10 mouse cellular contexts compared by ENCODE assay signal in the genomic region with DNA sequence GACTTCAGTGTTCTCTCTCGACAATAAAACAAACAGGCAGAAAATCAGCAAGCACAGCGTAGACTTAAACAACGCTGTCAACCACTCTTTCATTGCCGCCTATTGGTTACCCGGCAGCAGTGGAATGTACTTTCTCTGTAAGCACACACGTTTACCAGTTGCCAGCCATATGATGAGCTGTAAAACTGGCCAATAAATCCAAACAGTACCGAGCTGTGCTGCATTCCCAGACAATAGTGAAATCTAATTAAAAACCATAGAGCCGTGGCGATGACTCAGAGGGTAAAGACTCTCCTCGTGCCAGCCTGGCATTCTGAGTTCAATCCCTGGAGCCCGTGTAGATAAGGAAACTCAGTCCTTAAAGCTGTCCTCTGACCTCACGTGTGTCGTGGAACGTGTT. TPM values are rescaled to one million over a fixed set of nuclear protein-coding genes. Genes with fewer than 3 reads are reported as not detected.
A peak's percentile ranks its signal among the peaks of the same experiment; 100 is the strongest.
DNase-seq lines count a peak whose midpoint lies in the region; ATAC-seq and TF ChIP-seq lines count a peak whose summit lies in the region.
"Had no signal": no experiment of that assay in that cellular context is flagged by ENCODE, and none has a peak within 500 bp of the region (broad histone marks: within the 10 kb centered on the region; RNA-seq: fewer than 3 reads in every experiment).

No protein-coding gene starts in this region.

- intact Hi-C loops in left cerebral cortex, postnatal 10 days (cut with DNase I): no loop called here

- CTCF ChIA-PET in Patski (lab: Charles Lee): interaction anchor here (0.9 to 1.0 kb wide), 2 partner anchors 10 to 13 kb away, joined by 3 to 4 read pairs; no protein-coding TSS in a partner anchor

- no peak for DNase-seq in kidney, postnatal 14 days
- DNase-seq in Patski (ENCODE audit: low read depth, low spot score): peak; percentile 84
- DNase-seq in forebrain, postnatal 0 days: no peak
- peak; percentile 24 for DNase-seq in mesoderm, embryonic 11.5 days (ENCODE audit: low read depth, low spot score)
- no peak for DNase-seq in gastrocnemius, adult 8-10 months (ENCODE audit: low spot score in 2 of 2)
- DNase-seq in left cerebral cortex, postnatal 10 days (ENCODE audit: extremely low spot score in 1 of 2, low spot score in 2 of 2): no peak
- DNase-seq: lung, postnatal 14 days had no signal

- no peaks in the 10 kb centered on the region for H3K36me3 ChIP-seq in kidney, embryonic 16.5 days (ENCODE audit: insufficient read depth, low read length)
- H3K36me3 ChIP-seq in forebrain, postnatal 0 days (ENCODE audit: insufficient read depth): peaks cover 8% of the 10 kb centered on the region

- H3K27ac ChIP-seq in kidney, embryonic 16.5 days (ENCODE audit: low read length): no peak overlapping the region
- H3K27ac ChIP-seq in forebrain, postnatal 0 days (ENCODE audit: low read depth, low read length): no peak overlapping the region

- H3K4me1 ChIP-seq in kidney, embryonic 16.5 days (ENCODE audit: insufficient read depth, low read length): peaks cover 42% of the 10 kb centered on the region
- no peaks in the 10 kb centered on the region for H3K4me1 ChIP-seq in forebrain, postnatal 0 days (ENCODE audit: insufficient read depth)

- 28% methylated on average over 14 of the region's 14 CpGs for WGBS in kidney, embryonic 16.5 days
- 32% methylated on average over 14 of the region's 14 CpGs for WGBS in forebrain, postnatal 0 days

- peak; percentile 30; the same call in 1 of the 2 replicates for ATAC-seq in kidney, embryonic 16.5 days (ENCODE audit: low FRiP score, low TSS enrichment)
- ATAC-seq in Patski: peak; percentile 89
- ATAC-seq in forebrain, postnatal 0 days: peak; percentile 64
- ATAC-seq: inflammation-experienced regulatory T-cells, adult 6 months had no signal

- no peaks in the 10 kb centered on the region for H3K27me3 ChIP-seq in kidney, embryonic 16.5 days (ENCODE audit: insufficient read depth, low read length)
- H3K27me3 ChIP-seq in Patski: no peaks in the 10 kb centered on the region
- no peaks in the 10 kb centered on the region for H3K27me3 ChIP-seq in forebrain, postnatal 0 days (ENCODE audit: insufficient read depth, low read length)

- H3K4me3 ChIP-seq in kidney, embryonic 16.5 days (ENCODE audit: low read length): no peak overlapping the region
- H3K4me3 ChIP-seq in forebrain, postnatal 0 days (ENCODE audit: low read depth, low read length): no peak overlapping the region

- TF ChIP-seq CTCF in Patski (IDR thresholded peaks at IDR 0.05): no peak
- no peak for TF ChIP-seq CTCF in forebrain, postnatal 0 days (IDR thresholded peaks at IDR 0.05; ENCODE audit: low read depth)

- H3K9ac ChIP-seq in kidney, embryonic 16.5 days (replicated peaks; ENCODE audit: low read length): no peak overlapping the region
- H3K9ac ChIP-seq in forebrain, postnatal 0 days: no peak overlapping the region

- H3K4me2 ChIP-seq in kidney, embryonic 16.5 days (replicated peaks; ENCODE audit: low read depth, low read length): 0 out of 2 replicates have a peak overlapping the region, but pooled peaks have one; percentile 4
- no peak overlapping the region for H3K4me2 ChIP-seq in forebrain, postnatal 0 days (ENCODE audit: low read depth)

- in situ Hi-C loops in Patski (cut with MboI; ENCODE audit: low pct_unique_long_range_greater_than_20kb): no loop called here

- H3K9me3 ChIP-seq in kidney, embryonic 16.5 days (ENCODE audit: low read length): peaks cover 5% of the 10 kb centered on the region; the same call in 1 of the 2 replicates
- H3K9me3 ChIP-seq in forebrain, postnatal 0 days (ENCODE audit: low read length): 0 out of 2 replicates have a peak, but pooled peaks cover 7% of the 10 kb centered on the region

- POLR2A ChIA-PET in Patski (lab: Charles Lee): interaction anchor here (0.5 to 0.7 kb wide), 5 partner anchors 10 to 76 kb away, joined by 3 to 5 read pairs (median 3); no protein-coding TSS in a partner anchor

RNA-seq across cellular contexts. Expression of gene Lrrc75b, which starts 11.6 kb away (rescaled TPM):
- 3.3 and 3.8 TPM in 2 replicates for polyA plus RNA-seq in kidney, embryonic 16.5 days (2015; fragmentation: Nextera tagmentation; extraction: Ambion mirVana)
- polyA plus RNA-seq in Patski (2021): 2.0 TPM
- total RNA-seq in forebrain, postnatal 0 days (2014; rRNA removed): 20.0 and 24.2 TPM in 2 replicates
- polyA plus RNA-seq in forebrain, postnatal 0 days (2015; fragmentation: Nextera tagmentation; extraction: Ambion mirVana): 17.9 and 23.2 TPM in 2 replicates
- total RNA-seq in gastrocnemius, adult 8-10 months (2022): under 1 TPM in 1 of 4 experiments, not detected in 3; 0.07 TPM
- 10 to 100 TPM; 21.3 to 27.5 TPM for total RNA-seq in left cerebral cortex, postnatal 10 days (2021)
- total RNA-seq: common myeloid progenitor, adult 5-6 weeks had no signal

RNA-seq across cellular contexts. Expression of gene Ggt1, which starts 12.9 kb away (rescaled TPM):
- polyA plus RNA-seq in kidney, embryonic 16.5 days (2015; fragmentation: Nextera tagmentation; extraction: Ambion mirVana): 244 and 292 TPM in 2 replicates
- polyA plus RNA-seq in Patski (2021): 2.1 TPM
- total RNA-seq in forebrain, postnatal 0 days (2014; rRNA removed): 1.0 and 3.8 TPM in 2 replicates
- polyA plus RNA-seq in forebrain, postnatal 0 days (2015; fragmentation: Nextera tagmentation; extraction: Ambion mirVana): 0.86 and 2.3 TPM in 2 replicates
- not detected for total RNA-seq in gastrocnemius, adult 8-10 months (2022)
- 1 to 10 TPM; 1.5 to 4.1 TPM for total RNA-seq in left cerebral cortex, postnatal 10 days (2021)

RNA-seq across cellular contexts. Expression of gene Gucd1, which starts 30.7 kb away (rescaled TPM):
- polyA plus RNA-seq in kidney, embryonic 16.5 days (2015; fragmentation: Nextera tagmentation; extraction: Ambion mirVana): 53.4 and 54.0 TPM in 2 replicates
- 19.7 TPM for polyA plus RNA-seq in Patski (2021)
- 36.2 and 44.9 TPM in 2 replicates for total RNA-seq in forebrain, postnatal 0 days (2014; rRNA removed)
- polyA plus RNA-seq in forebrain, postnatal 0 days (2015; fragmentation: Nextera tagmentation; extraction: Ambion mirVana): 12.2 and 16.0 TPM in 2 replicates
- 10 to 100 TPM; 46.7 to 68.3 (median 56.0) TPM for total RNA-seq in gastrocnemius, adult 8-10 months (2022)
- 10 to 100 TPM; 21.6 to 22.0 TPM for total RNA-seq in left cerebral cortex, postnatal 10 days (2021)

RNA-seq across cellular contexts. Expression of gene Snrpd3, which starts 31.1 kb away (rescaled TPM):
- polyA plus RNA-seq in kidney, embryonic 16.5 days (2015; fragmentation: Nextera tagmentation; extraction: Ambion mirVana): 156 and 186 TPM in 2 replicates
- 203 TPM for polyA plus RNA-seq in Patski (2021)
- 24.4 and 31.6 TPM in 2 replicates for total RNA-seq in forebrain, postnatal 0 days (2014; rRNA removed)
- polyA plus RNA-seq in forebrain, postnatal 0 days (2015; fragmentation: Nextera tagmentation; extraction: Ambion mirVana): 144 and 167 TPM in 2 replicates
- 10 to 100 TPM; 67.9 to 78.5 (median 70.7) TPM for total RNA-seq in gastrocnemius, adult 8-10 months (2022)
- 100 to 1,000 TPM in 1 of 2 experiments, 10 to 100 TPM in 1; 96.2 to 103 TPM for total RNA-seq in left cerebral cortex, postnatal 10 days (2021)

RNA-seq across cellular contexts. Expression of gene Ggt5, which starts 40.7 kb away (rescaled TPM):
- 6.4 and 9.5 TPM in 2 replicates for polyA plus RNA-seq in kidney, embryonic 16.5 days (2015; fragmentation: Nextera tagmentation; extraction: Ambion mirVana)
- not detected for polyA plus RNA-seq in Patski (2021)
- total RNA-seq in forebrain, postnatal 0 days (2014; rRNA removed): 3.2 and 4.3 TPM in 2 replicates
- polyA plus RNA-seq in forebrain, postnatal 0 days (2015; fragmentation: Nextera tagmentation; extraction: Ambion mirVana): 1.5 and 2.6 TPM in 2 replicates
- total RNA-seq in gastrocnemius, adult 8-10 months (2022): 1 to 10 TPM; 1.2 to 2.5 (median 2.0) TPM
- 1 to 10 TPM; 2.6 to 3.3 TPM for total RNA-seq in left cerebral cortex, postnatal 10 days (2021)

Comparison
In these comparisons a context has a peak if more than half of its experiments do, and no peak if none do; other contexts are left out.
1. ATAC-seq: peak in every context shown above with its lines; median percentile 89 in Patski; 64 in forebrain, postnatal 0 days; 30 in kidney, embryonic 16.5 days.
2. DNase-seq: peak in Patski (single experiment) and mesoderm, embryonic 11.5 days (single experiment); none in kidney, postnatal 14 days (single experiment), forebrain, postnatal 0 days (single experiment), gastrocnemius, adult 8-10 months (0 of 2) and left cerebral cortex, postnatal 10 days (0 of 2).
3. RNA of gene Lrrc75b, which starts 11.6 kb away (total RNA-seq): 21.3 to 27.5 TPM in left cerebral cortex, postnatal 10 days and 20.0 to 24.2 TPM in forebrain, postnatal 0 days; 0.07 TPM in gastrocnemius, adult 8-10 months; every median in the first group is over 10 times any median in the second.